Mouse (Mus musculus): Measurements from ENCODE around the gene Gm5849. TPM values are rescaled to one million over a fixed set of nuclear protein-coding genes. Genes with fewer than 3 reads are reported as not detected.
"Not testable (repeated sequence)": the region's sequence is repeated elsewhere in the genome, so short reads cannot be mapped to it uniquely, and the experiment has no call there.

Gm5849 gene
- not detected in 2 replicates for total RNA-seq (2012; rRNA removed)

GRCm38 (mm10) chr3:90777776-90778175 is at the start of gene Gm5849:
Gm5849 (minus strand) TSS chr3:90777876.
- H3K9me3 ChIP-seq (ENCODE audit: control insufficient read depth, insufficient read depth, low read depth, low read length); DNase-seq (ENCODE audit: low read depth, low spot score); H3K36me3 ChIP-seq (ENCODE audit: control insufficient read depth, insufficient read depth, low read length, poor library complexity, severe bottlenecking); H3K9ac ChIP-seq (ENCODE audit: insufficient read depth, low read depth, low read length, poor library complexity, severe bottlenecking); H3K4me3 ChIP-seq (ENCODE audit: insufficient read depth in 1 of 2, low read depth in 1 of 2, low read length in 2 of 2, poor library complexity in 1 of 2, severe bottlenecking in 1 of 2); H3K27ac ChIP-seq (ENCODE audit: insufficient read depth, low read depth, low read length, poor library complexity, severe bottlenecking); H3K4me1 ChIP-seq (ENCODE audit: control insufficient read depth in 2 of 2, insufficient read depth in 2 of 2, low read length in 2 of 2, poor library complexity in 1 of 2); in situ Hi-C loops (cut with MboI; ENCODE audit: low sequenced_read_pairs in 2 of 2, unreplicated experiment in 2 of 2): not testable (repeated sequence)

GRCm38 (mm10) chr3:90749658-90750057 is 28.0 kb downstream of the Gm5849 start:
- TF ChIP-seq ZC3H11A (IDR thresholded peaks at IDR 0.05; ENCODE audit: borderline replicate concordance, low read depth, low read length) (no peak), MAFK (IDR thresholded peaks at IDR 0.05; ENCODE audit: insufficient read depth, low read depth, low read length) (no peak), HCFC1 (IDR thresholded peaks at IDR 0.05; ENCODE audit: borderline replicate concordance, insufficient read depth, low read length) (no peak), ZNF384 (IDR thresholded peaks at IDR 0.05; ENCODE audit: low read depth, low read length) (no peak), CHD2 (IDR thresholded peaks at IDR 0.05; ENCODE audit: low read depth, low read length) (no peak)
- no peak overlapping the region for H3K4me3 ChIP-seq (ENCODE audit: insufficient read depth in 1 of 2, low read depth in 1 of 2, low read length in 2 of 2, poor library complexity in 1 of 2, severe bottlenecking in 1 of 2)
- DNase-seq (ENCODE audit: low read depth, low spot score) = no peak
- in situ Hi-C loops (cut with MboI; ENCODE audit: low sequenced_read_pairs in 2 of 2, unreplicated experiment in 2 of 2) = no loop called here
- peaks cover 0 to 2% of the 10 kb centered on the region in 2 experiments; a peak in 1 of 4 replicates for H3K4me1 ChIP-seq (ENCODE audit: control insufficient read depth in 2 of 2, insufficient read depth in 2 of 2, low read length in 2 of 2, poor library complexity in 1 of 2)
- no peak overlapping the region for H3K27ac ChIP-seq (ENCODE audit: insufficient read depth, low read depth, low read length, poor library complexity, severe bottlenecking)
- H3K36me3 ChIP-seq (ENCODE audit: control insufficient read depth, insufficient read depth, low read length, poor library complexity, severe bottlenecking) = no peaks in the 10 kb centered on the region
- no peak overlapping the region for H3K9ac ChIP-seq (ENCODE audit: insufficient read depth, low read depth, low read length, poor library complexity, severe bottlenecking)
- no peaks in the 10 kb centered on the region for H3K9me3 ChIP-seq (ENCODE audit: control insufficient read depth, insufficient read depth, low read depth, low read length)

GRCm38 (mm10) chr3:90726606-90727005 is 51.1 kb downstream of the Gm5849 start, which contains the start of gene Pglyrp4:
Pglyrp4 (plus strand) TSS chr3:90726906.
- no peaks in the 10 kb centered on the region for H3K4me1 ChIP-seq (ENCODE audit: control insufficient read depth in 2 of 2, insufficient read depth in 2 of 2, low read length in 2 of 2, poor library complexity in 1 of 2)
- no peak for DNase-seq (ENCODE audit: low read depth, low spot score)
- TF ChIP-seq CHD2 (IDR thresholded peaks at IDR 0.05; ENCODE audit: low read depth, low read length) = no peak
- in situ Hi-C loops (cut with MboI; ENCODE audit: low sequenced_read_pairs in 2 of 2, unreplicated experiment in 2 of 2) = no loop called here
- H3K27ac ChIP-seq (ENCODE audit: insufficient read depth, low read depth, low read length, poor library complexity, severe bottlenecking) = no peak within 1 kb of the TSS
- no peaks in the 10 kb centered on the region for H3K36me3 ChIP-seq (ENCODE audit: control insufficient read depth, insufficient read depth, low read length, poor library complexity, severe bottlenecking)
- H3K4me3 ChIP-seq (ENCODE audit: insufficient read depth in 1 of 2, low read depth in 1 of 2, low read length in 2 of 2, poor library complexity in 1 of 2, severe bottlenecking in 1 of 2) = no peak within 1 kb of the TSS
- H3K9me3 ChIP-seq (ENCODE audit: control insufficient read depth, insufficient read depth, low read depth, low read length) = no peaks in the 10 kb centered on the region
- no peak within 1 kb of the TSS for H3K9ac ChIP-seq (ENCODE audit: insufficient read depth, low read depth, low read length, poor library complexity, severe bottlenecking)

Other genes starting within 250 kb of the Gm5849 start
- 3.2 TPM in 2 replicates for gene S100a16, start 240.6 kb downstream of the Gm5849 start, total RNA-seq (2012; rRNA removed)
- 0.95 and 1.6 TPM in 2 replicates for gene S100a3, start 217.3 kb downstream of the Gm5849 start, total RNA-seq (2012; rRNA removed)
- not detected in 2 replicates for gene S100a2, start 187.6 kb downstream of the Gm5849 start, total RNA-seq (2012; rRNA removed)
- gene Gm42674, start 176.0 kb downstream of the Gm5849 start, total RNA-seq (2012; rRNA removed) = not detected in 2 replicates
- gene S100a4, start 174.1 kb downstream of the Gm5849 start, total RNA-seq (2012; rRNA removed) = 2.0 and 6.9 TPM in 2 replicates
- gene S100a5, start 169.4 kb downstream of the Gm5849 start, total RNA-seq (2012; rRNA removed) = not detected in 2 replicates
- 488 and 912 TPM in 2 replicates for gene S100a6, start 165.0 kb downstream of the Gm5849 start, total RNA-seq (2012; rRNA removed)
- gene S100a7a, start 123.9 kb downstream of the Gm5849 start, total RNA-seq (2012; rRNA removed) = 0.32 and 1.1 TPM in 2 replicates
- not detected in 2 replicates for gene S100a8, start 108.9 kb downstream of the Gm5849 start, total RNA-seq (2012; rRNA removed)
- not detected in 2 replicates for gene S100a9, start 82.2 kb downstream of the Gm5849 start, total RNA-seq (2012; rRNA removed)
- gene Pglyrp4, start 51.0 kb downstream of the Gm5849 start, total RNA-seq (2012; rRNA removed) = not detected in 2 replicates

All from ES-E14 (cell line).